Mouse (Mus musculus) E14TG2a.4 (cell line): ENCODE data around the gene Lpxn.

Experiments used
- H3K27me3 ChIP-seq: 2 replicates; pipeline ENCODE4 v1.6.1; 2014; ENCODE audit warnings: low read length, control low read depth; ENCODE audit not compliant: insufficient read depth
- H3K36me3 ChIP-seq: 2 replicates; pipeline ENCODE4 v1.6.1; 2014; ENCODE audit warnings: low read length, control low read depth; ENCODE audit not compliant: insufficient read depth
- H3K4me1 ChIP-seq: replicated peaks from 2 replicates; pipeline ENCODE4 v1.6.1; 2014; ENCODE audit warnings: low read depth, low read length, control low read depth
- H3K4me3 ChIP-seq: replicated peaks from 2 replicates; pipeline ENCODE4 v1.5.1; 2014; ENCODE audit warnings: mild to moderate bottlenecking, low read length
- H3K9me3 ChIP-seq: 2 replicates; pipeline ENCODE4 v1.6.1; 2014; ENCODE audit warnings: low read length, control low read depth
- CTCF ChIP-seq: conservative IDR thresholded peaks from 2 replicates; pipeline ENCODE4 v1.5.1; 2014; ENCODE audit warnings: low read length
- NANOG ChIP-seq: IDR thresholded peaks from 2 replicates; pipeline ENCODE4 v1.6.1; 2014; ENCODE audit warnings: borderline replicate concordance, low read length, mixed read lengths
- POU5F1 ChIP-seq: IDR thresholded peaks from 2 replicates; pipeline ENCODE4 v1.6.1; 2014; ENCODE audit warnings: low read length, borderline replicate concordance

The Lpxn gene

GRCm38 (mm10) chr19:12799081-12799480 lies 3.1 kb downstream of the Lpxn start:
- no peak overlapping the region for H3K4me3 ChIP-seq
- no peaks in the 10 kb centered on the region for H3K27me3 ChIP-seq
- peaks cover 14% of the 10 kb centered on the region; the same call in 1 of the 2 replicates for H3K4me1 ChIP-seq
- TF ChIP-seq CTCF, result no peak
- no peak for TF ChIP-seq NANOG
- no peak for TF ChIP-seq POU5F1
- H3K36me3 ChIP-seq, result no peaks in the 10 kb centered on the region
- no peaks in the 10 kb centered on the region for H3K9me3 ChIP-seq

GRCm38 (mm10) chr19:12800621-12801020 lies 4.6 kb downstream of the Lpxn start:
- Histone ChIP-seq H3K4me3 (no peak overlapping the region), H3K36me3 (no peaks in the 10 kb centered on the region), H3K9me3 (no peaks in the 10 kb centered on the region), H3K27me3 (no peaks in the 10 kb centered on the region), H3K4me1 (peaks cover 14% of the 10 kb centered on the region; the same call in 1 of the 2 replicates)
- TF ChIP-seq CTCF (no peak), NANOG (no peak), POU5F1 (no peak)

DNA sequence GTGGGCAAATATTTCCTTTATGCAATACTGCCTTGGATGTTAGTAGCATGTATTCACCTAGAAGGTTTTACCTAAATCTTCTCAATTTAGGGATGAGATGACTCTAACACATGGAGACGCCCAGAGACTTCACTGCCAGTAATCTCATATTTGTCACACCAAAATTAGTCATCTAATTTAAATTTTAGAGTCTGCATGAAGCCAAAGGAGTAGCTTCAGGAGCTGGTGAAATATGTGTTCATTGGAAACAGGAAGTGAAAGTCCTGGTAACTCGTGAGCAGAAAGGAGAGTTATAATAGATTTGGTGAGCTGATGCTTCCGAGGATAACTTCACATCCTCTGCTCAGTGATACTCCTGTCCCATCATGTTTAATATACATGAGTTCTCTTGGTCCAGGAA lies 5.1 kb downstream of the Lpxn start:
- H3K36me3 ChIP-seq, result no peaks in the 10 kb centered on the region

DNA sequence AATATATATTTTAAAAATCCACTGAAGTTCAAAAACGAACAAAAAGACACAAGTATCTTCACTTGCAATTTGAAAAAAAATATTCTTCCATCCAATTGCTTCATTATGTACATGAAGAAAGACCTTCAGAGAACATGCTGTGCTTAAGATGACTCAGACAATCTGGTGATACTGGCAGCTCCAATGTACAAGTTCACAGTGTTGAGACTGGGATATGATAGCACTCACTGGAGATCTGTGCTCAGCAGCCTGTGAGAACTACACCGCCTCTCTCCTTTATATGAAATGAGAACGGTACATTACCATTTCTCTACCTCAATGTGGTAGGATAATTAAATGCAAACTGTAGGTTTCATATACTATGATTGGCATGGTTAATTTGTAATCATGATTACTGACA lies 6.8 kb downstream of the Lpxn start:
- Histone ChIP-seq H3K36me3 (no peaks in the 10 kb centered on the region), H3K9me3 (no peaks in the 10 kb centered on the region), H3K27me3 (no peaks in the 10 kb centered on the region), H3K4me1 (peaks cover 1% of the 10 kb centered on the region; the same call in 1 of the 2 replicates), H3K4me3 (no peak overlapping the region)
- TF ChIP-seq NANOG, result no peak
- no peak for TF ChIP-seq CTCF
- TF ChIP-seq POU5F1, result no peak

More for the DNA sequence above, 5.1 kb downstream of the Lpxn start:
- Histone ChIP-seq H3K4me3 (no peak overlapping the region), H3K9me3 (no peaks in the 10 kb centered on the region), H3K4me1 (peaks cover 14% of the 10 kb centered on the region; the same call in 1 of the 2 replicates), H3K27me3 (no peaks in the 10 kb centered on the region)
- TF ChIP-seq NANOG (no peak), POU5F1 (no peak), CTCF (no peak)

GRCm38 (mm10) chr19:12804237-12804636 lies 8.2 kb downstream of the Lpxn start:
- Histone ChIP-seq H3K27me3 (no peaks in the 10 kb centered on the region), H3K36me3 (no peaks in the 10 kb centered on the region), H3K4me3 (no peak overlapping the region), H3K4me1 (no peaks in the 10 kb centered on the region), H3K9me3 (no peaks in the 10 kb centered on the region)
- no peak for TF ChIP-seq POU5F1
- TF ChIP-seq NANOG, result no peak
- no peak for TF ChIP-seq CTCF

DNA sequence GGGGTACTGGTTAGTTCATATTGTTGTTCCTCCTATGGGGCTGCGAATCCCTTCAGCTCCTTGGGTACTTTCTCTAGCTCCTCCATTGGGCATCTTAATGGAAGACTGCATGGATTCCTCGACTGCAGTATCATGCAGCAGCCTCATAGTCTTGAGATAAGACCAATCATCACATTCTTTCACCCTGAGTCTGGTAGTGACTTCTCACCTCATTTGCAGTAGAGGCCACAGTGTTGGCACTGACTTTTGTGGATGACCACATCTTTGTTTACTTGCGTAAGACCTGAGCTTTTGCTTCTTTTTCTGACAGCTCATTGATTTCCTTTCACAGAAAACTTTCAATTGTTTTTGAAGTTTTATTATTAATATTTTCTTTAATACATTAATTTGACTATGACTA lies 9.7 kb downstream of the Lpxn start:
- no peak for TF ChIP-seq CTCF
- no peak for TF ChIP-seq NANOG
- TF ChIP-seq POU5F1, result no peak
- Histone ChIP-seq H3K9me3 (no peaks in the 10 kb centered on the region), H3K36me3 (no peaks in the 10 kb centered on the region), H3K4me1 (no peaks in the 10 kb centered on the region), H3K27me3 (no peaks in the 10 kb centered on the region), H3K4me3 (no peak overlapping the region)

DNA sequence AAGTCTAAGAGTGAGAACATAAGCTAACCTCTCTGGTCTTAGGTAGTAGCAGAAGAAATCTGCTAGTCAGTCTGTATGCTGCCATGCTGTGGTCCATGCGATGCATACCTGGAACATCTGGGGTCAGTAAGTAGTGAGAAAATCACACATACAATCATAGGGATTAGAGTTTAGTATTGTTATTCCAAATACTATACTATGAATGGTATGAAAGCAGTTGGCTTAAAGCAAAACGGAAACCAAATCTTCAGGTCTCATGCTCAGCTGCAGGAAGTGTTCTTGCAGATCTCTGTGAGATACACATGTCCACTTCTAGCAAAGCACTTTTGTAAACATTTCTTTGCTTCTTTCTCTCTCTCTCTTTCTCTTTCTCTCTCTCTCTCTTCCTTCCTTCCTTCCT lies 10.2 kb downstream of the Lpxn start:
- Histone ChIP-seq H3K9me3 (no peaks in the 10 kb centered on the region), H3K27me3 (no peaks in the 10 kb centered on the region), H3K4me1 (no peaks in the 10 kb centered on the region), H3K36me3 (no peaks in the 10 kb centered on the region), H3K4me3 (no peak overlapping the region)
- TF ChIP-seq NANOG (no peak), POU5F1 (no peak), CTCF (no peak)

DNA sequence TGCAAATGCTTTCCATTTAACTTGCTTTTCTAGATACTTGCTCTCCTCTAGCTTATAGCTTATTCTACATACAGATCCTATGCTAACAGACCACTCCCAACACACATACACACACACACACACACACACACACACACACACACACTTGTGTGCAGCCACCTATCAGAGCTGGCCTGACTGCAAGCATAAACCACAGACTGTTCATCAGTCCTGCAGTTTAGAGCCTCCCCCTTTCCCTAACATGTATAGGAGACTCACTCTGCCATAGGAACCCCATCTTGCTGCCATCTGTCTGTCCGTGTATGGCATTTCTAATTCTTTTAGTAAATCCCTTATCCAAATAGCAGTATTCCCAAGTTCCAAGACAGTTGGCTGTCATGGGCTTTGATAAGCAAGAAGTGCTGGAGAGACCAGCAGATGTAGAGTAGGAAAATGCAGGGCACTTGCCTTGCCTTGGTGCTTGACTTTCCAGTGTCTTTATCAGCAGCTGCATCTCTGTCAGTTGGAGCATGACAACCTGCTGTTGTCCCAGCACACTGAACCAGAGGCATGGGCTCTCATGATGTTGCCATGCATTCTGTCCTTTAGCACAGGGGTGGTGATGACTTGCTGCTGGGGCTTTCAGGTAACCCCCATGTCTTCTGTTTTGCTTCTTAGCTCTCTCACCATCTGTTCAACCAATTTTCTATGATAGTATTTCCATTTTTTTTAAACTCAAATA lies 16.8 kb downstream of the Lpxn start:
- TF ChIP-seq CTCF (no peak), NANOG (no peak), POU5F1 (no peak)
- no peak overlapping the region for H3K4me3 ChIP-seq
- 0 out of 2 replicates have a peak, but pooled peaks cover 3% of the 10 kb centered on the region for H3K4me1 ChIP-seq
- H3K9me3 ChIP-seq, result no peaks in the 10 kb centered on the region
- no peaks in the 10 kb centered on the region for H3K36me3 ChIP-seq
- no peaks in the 10 kb centered on the region for H3K27me3 ChIP-seq
